Comparison of ENCODE assay signal across 11 mouse cellular contexts in the genomic region with DNA sequence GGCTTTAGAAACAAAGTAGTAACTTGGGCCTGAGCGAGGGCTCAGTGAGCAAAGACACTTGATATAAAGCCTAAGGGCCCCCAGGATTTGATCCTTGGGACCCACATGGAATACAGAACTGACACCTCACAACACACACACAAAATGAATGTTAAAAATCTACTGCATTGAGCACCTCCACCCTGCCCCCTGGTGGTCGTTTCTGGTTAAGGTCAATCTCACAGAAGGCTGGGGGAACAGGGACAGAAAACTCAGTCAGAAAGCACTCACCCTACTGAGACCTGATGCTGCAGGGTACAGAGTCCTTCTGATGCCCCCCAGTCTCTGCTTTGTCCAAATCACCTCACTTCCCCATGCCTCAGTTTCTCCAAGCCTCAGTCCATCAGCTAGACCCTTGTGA. TPM values are rescaled to one million over a fixed set of nuclear protein-coding genes. Genes with fewer than 3 reads are reported as not detected.
A peak's percentile ranks its signal among the peaks of the same experiment; 100 is the strongest.
DNase-seq lines count a peak whose midpoint lies in the region; ATAC-seq and TF ChIP-seq lines count a peak whose summit lies in the region.
"Had no signal": no experiment of that assay in that cellular context is flagged by ENCODE, and none has a peak within 500 bp of the region (broad histone marks: within the 10 kb centered on the region; RNA-seq: fewer than 3 reads in every experiment).

No protein-coding gene starts in this region.

- DNase-seq in cerebellum, adult 8-10 months = peak; percentile 23
- no peak for DNase-seq in cerebellum, adult 11-12 months
- DNase-seq in kidney, postnatal 25 days = peak; percentile 45 to 73
- DNase-seq in kidney, adult 18-20 months = no peak
- DNase-seq in urinary bladder, postnatal 25 days (ENCODE audit: low spot score) = peak; percentile 60
- no peak for DNase-seq in urinary bladder, postnatal 36 days (ENCODE audit: low spot score in 2 of 2)

- no peak overlapping the region for H3K4me3 ChIP-seq in small intestine, adult 2 months (ENCODE audit: low read depth, low read length)
- H3K4me3 ChIP-seq: embryonic facial prominence, embryonic 15.5 days; neural tube, embryonic 12.5 days had no signal

- WGBS in small intestine, adult 2 months = 50% methylated on average over 2 of the region's 2 CpGs

- TF ChIP-seq POLR2A in small intestine, adult 2 months (IDR thresholded peaks at IDR 0.05; ENCODE audit: low read depth, low read length) = no peak

- ATAC-seq in monocyte, adult 5-6 weeks (replicated peaks; ENCODE audit: insufficient number of reproducible peaks, low FRiP score, low TSS enrichment, poor library complexity, severe bottlenecking) = no peak

- peaks cover 54% of the 10 kb centered on the region for H3K4me1 ChIP-seq in small intestine, adult 2 months (ENCODE audit: control insufficient read depth, insufficient read depth, insufficient read length, low read length)

- TF ChIP-seq CTCF in small intestine, adult 2 months (IDR thresholded peaks at IDR 0.05; ENCODE audit: extremely low read depth, insufficient read length, insufficient replicate concordance, low read depth, low read length) = peak; percentile 48; the same call in 1 of the 2 replicates

- H3K27ac ChIP-seq in small intestine, adult 2 months (ENCODE audit: insufficient read depth, low read depth, low read length) = no peak overlapping the region
- H3K27ac ChIP-seq: embryonic facial prominence, embryonic 15.5 days; neural tube, embryonic 12.5 days had no signal

- no peaks in the 10 kb centered on the region for H3K27me3 ChIP-seq in small intestine, adult 2 months (ENCODE audit: control insufficient read depth, insufficient read depth, low read length)
- H3K27me3 ChIP-seq: embryonic facial prominence, embryonic 15.5 days; neural tube, embryonic 12.5 days had no signal

- peaks cover 23% of the 10 kb centered on the region for H3K36me3 ChIP-seq in small intestine, adult 2 months (ENCODE audit: control insufficient read depth, insufficient read depth, low read length)
- H3K36me3 ChIP-seq: embryonic facial prominence, embryonic 15.5 days; neural tube, embryonic 12.5 days had no signal

RNA-seq across cellular contexts. Expression of gene 2900026A02Rik, which starts 53.3 kb away (rescaled TPM):
- 24.2 and 70.8 TPM in 2 replicates for polyA plus RNA-seq in small intestine, adult 2 months (2012; rRNA removed)
- 3.3 to 5.9 TPM (median 3.7 TPM) in 3 replicates for total RNA-seq in monocyte, adult 5-6 weeks (2017)

RNA-seq across cellular contexts. Expression of gene Tmem211, which starts 59.0 kb away (rescaled TPM):
- polyA plus RNA-seq in small intestine, adult 2 months (2012; rRNA removed) = not detected in 2 replicates
- total RNA-seq in monocyte, adult 5-6 weeks (2017) = not detected in 3 replicates
- total RNA-seq: layer of hippocampus, postnatal 25 days had no signal
- polyA plus RNA-seq: neural tube, embryonic 12.5 days had no signal

Comparison
In these comparisons a context has a peak if more than half of its experiments do, and no peak if none do; other contexts are left out.
1. DNase-seq: peak in cerebellum, adult 8-10 months (single experiment), kidney, postnatal 25 days (2 of 2) and urinary bladder, postnatal 25 days (single experiment); none in cerebellum, adult 11-12 months (single experiment), kidney, adult 18-20 months (single experiment) and urinary bladder, postnatal 36 days (0 of 2).